Mouse (Mus musculus): Measurements from ENCODE around the gene Pard6b. TPM values are rescaled to one million over a fixed set of nuclear protein-coding genes. Genes with fewer than 3 reads are reported as not detected.
A peak's percentile ranks its signal among the peaks of the same experiment; 100 is the strongest.

Pard6b gene
- polyA plus RNA-seq, 1 experiment from 2014 or later = 2.3 TPM

DNA sequence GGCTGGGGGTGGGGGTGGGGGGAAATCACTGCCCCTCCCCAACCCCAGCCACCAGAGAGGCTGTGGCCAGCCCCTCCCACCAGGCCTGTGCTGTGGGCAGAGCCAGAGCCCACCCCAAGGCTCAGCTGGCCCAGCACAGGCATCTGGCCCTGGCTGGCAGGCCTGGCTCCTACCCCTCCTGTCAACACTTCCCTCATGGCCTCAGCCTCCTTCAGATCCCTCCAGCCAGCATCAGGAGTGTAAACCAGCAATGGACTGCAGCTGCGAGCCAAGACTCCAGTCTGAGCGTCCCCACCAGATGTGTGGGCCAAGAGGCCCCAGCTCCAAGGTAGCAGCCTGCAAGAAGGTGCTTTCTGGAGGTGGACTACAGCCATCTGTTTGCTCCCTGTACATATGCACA, 64.6 kb downstream of the Pard6b start:
- no peak overlapping the region for H3K27ac ChIP-seq (ENCODE audit: low read depth)
- no peak overlapping the region for H3K4me3 ChIP-seq (ENCODE audit: low read depth, low read length)
- H3K4me2 ChIP-seq (ENCODE audit: low read depth, low read length) = no peak overlapping the region
- H3K27me3 ChIP-seq (ENCODE audit: insufficient read depth, low read length) = no peaks in the 10 kb centered on the region
- H3K9ac ChIP-seq (replicated peaks) = no peak overlapping the region
- WGBS (ENCODE audit: insufficient replicate concordance) = 75% methylated on average over 2 of the region's 2 CpGs
- H3K36me3 ChIP-seq (replicated peaks; ENCODE audit: insufficient read depth, low read length) = no peaks in the 10 kb centered on the region
- DNase-seq (no peak), ATAC-seq (no peak)
- TF ChIP-seq EP300 (IDR thresholded peaks at IDR 0.05; ENCODE audit: low read depth) (no peak), CTCF (IDR thresholded peaks at IDR 0.05; ENCODE audit: low read depth) (no peak)
- H3K9me3 ChIP-seq (ENCODE audit: low read length) = no peaks in the 10 kb centered on the region
- H3K4me1 ChIP-seq (ENCODE audit: insufficient read depth) = peaks cover 8% of the 10 kb centered on the region

DNA sequence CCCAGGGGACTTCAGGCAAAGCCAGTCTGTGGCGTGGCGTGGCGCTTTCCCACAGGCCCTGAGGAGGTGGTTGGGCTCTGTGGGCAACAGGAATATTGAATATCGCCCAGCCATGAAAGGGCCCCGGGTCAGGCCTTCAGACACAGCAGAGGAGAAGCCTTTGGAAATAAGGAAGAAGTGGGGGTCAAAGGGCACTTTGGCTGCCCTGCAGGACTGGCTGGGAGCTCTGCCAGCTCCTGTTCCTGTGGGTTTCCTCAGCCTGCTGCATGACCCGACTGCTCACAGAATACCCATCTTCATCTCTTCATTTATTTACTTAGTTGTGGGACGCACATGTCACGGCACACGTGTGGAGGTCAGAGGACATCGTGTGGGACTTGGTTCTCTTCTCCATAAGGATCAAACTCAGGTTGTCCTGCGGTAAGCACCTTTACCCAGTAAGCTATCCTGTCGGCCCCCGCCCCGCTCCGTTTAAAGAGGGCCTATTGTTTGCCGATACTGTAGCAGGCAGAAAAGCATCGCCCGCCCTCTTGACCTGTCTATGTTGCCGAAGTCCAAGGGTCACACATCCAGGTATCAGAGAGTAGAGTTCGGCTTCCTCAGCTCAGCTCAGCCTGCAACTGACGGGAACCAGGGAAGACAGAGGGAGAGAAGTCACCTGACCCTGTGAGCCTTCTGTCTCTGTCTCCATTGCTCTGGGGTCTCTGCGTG, 67.1 kb downstream of the Pard6b start:
- H3K27ac ChIP-seq (ENCODE audit: low read depth) = peak overlapping the region; percentile 39; the same call in 1 of the 2 replicates
- no peak for TF ChIP-seq EP300 (IDR thresholded peaks at IDR 0.05; ENCODE audit: low read depth)
- no peak for TF ChIP-seq CTCF (IDR thresholded peaks at IDR 0.05; ENCODE audit: low read depth)

DNA sequence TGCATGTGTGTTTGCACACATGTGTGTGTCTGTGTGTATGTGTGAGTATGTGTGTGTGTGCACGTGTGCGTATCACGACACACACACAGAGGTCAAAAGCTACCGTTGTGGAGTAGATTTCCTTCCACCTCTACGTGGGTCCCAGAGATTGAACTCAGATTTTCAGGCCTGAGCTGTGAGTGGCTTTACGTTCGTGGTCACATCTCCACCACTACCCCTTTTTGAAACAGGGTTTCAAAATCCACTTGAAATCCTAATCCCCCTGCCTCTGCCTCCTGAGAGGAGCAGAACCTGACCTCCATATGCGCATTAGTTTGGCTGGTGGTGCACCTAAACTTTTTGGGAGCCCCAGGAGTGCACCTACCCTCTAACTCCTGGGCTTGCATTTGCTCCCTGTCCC, 68.4 kb downstream of the Pard6b start:
- H3K4me2 ChIP-seq (ENCODE audit: low read depth, low read length) = no peak overlapping the region
- DNase-seq (no peak), ATAC-seq (no peak)
- no peak overlapping the region for H3K4me3 ChIP-seq (ENCODE audit: low read depth, low read length)
- 57% methylated on average over 8 of the region's 8 CpGs for WGBS (ENCODE audit: insufficient replicate concordance)
- peaks cover 18% of the 10 kb centered on the region for H3K4me1 ChIP-seq (ENCODE audit: insufficient read depth)
- H3K27me3 ChIP-seq (ENCODE audit: insufficient read depth, low read length) = no peaks in the 10 kb centered on the region
- TF ChIP-seq CTCF (IDR thresholded peaks at IDR 0.05; ENCODE audit: low read depth) (no peak), EP300 (IDR thresholded peaks at IDR 0.05; ENCODE audit: low read depth) (no peak)
- no peak overlapping the region for H3K9ac ChIP-seq (replicated peaks)
- H3K36me3 ChIP-seq (replicated peaks; ENCODE audit: insufficient read depth, low read length) = no peaks in the 10 kb centered on the region
- no peak overlapping the region for H3K27ac ChIP-seq (ENCODE audit: low read depth)
- no peaks in the 10 kb centered on the region for H3K9me3 ChIP-seq (ENCODE audit: low read length)

More for the DNA sequence above, 67.1 kb downstream of the Pard6b start:
- Histone ChIP-seq H3K4me1 (ENCODE audit: insufficient read depth) (peaks cover 8% of the 10 kb centered on the region), H3K27me3 (ENCODE audit: insufficient read depth, low read length) (no peaks in the 10 kb centered on the region), H3K4me3 (ENCODE audit: low read depth, low read length) (no peak overlapping the region), H3K9me3 (ENCODE audit: low read length) (no peaks in the 10 kb centered on the region), H3K36me3 (replicated peaks; ENCODE audit: insufficient read depth, low read length) (no peaks in the 10 kb centered on the region), H3K9ac (replicated peaks) (no peak overlapping the region), H3K4me2 (ENCODE audit: low read depth, low read length) (peak overlapping the region; percentile 30)
- DNase-seq = peak; percentile 54
- ATAC-seq = peak; percentile 85
- 61% methylated on average over 22 of the region's 22 CpGs for WGBS (ENCODE audit: insufficient replicate concordance)

Small RNA genes lying within 50 kb of the gene (microRNA-seq; reads per million reads assigned to microRNA genes)
- gene Gm24327 = not detected

Other genes with a start within 250 kb of the Pard6b start
- gene Ptpn1, start 148.9 kb upstream of the Pard6b start, polyA plus RNA-seq (2015; fragmentation: Nextera tagmentation; extraction: Ambion mirVana) = 31.4 and 32.4 TPM in 2 replicates
- 1.4 TPM in 2 replicates for gene Ripor3, start 70.4 kb upstream of the Pard6b start, polyA plus RNA-seq (2015; fragmentation: Nextera tagmentation; extraction: Ambion mirVana)
- gene Adnp, start 126.1 kb downstream of the Pard6b start, polyA plus RNA-seq (2015; fragmentation: Nextera tagmentation; extraction: Ambion mirVana) = 3.5 and 4.0 TPM in 2 replicates
- gene Gm20716, start 149.4 kb downstream of the Pard6b start, polyA plus RNA-seq (2015; fragmentation: Nextera tagmentation; extraction: Ambion mirVana) = 1.9 and 2.8 TPM in 2 replicates
- gene Dpm1, start 149.6 kb downstream of the Pard6b start, polyA plus RNA-seq (2015; fragmentation: Nextera tagmentation; extraction: Ambion mirVana) = 87.3 and 105 TPM in 2 replicates
- gene Mocs3, start 149.6 kb downstream of the Pard6b start, polyA plus RNA-seq (2015; fragmentation: Nextera tagmentation; extraction: Ambion mirVana) = 3.6 and 4.9 TPM in 2 replicates
- 0.07 TPM in 1 of 2 replicates, not detected in the other for gene Kcng1, start 200.7 kb downstream of the Pard6b start, polyA plus RNA-seq (2015; fragmentation: Nextera tagmentation; extraction: Ambion mirVana)